Mouse (Mus musculus) stomach, adult 2 months (tissue): Measurements from ENCODE around the gene Cacna1e. TPM values are rescaled to one million over a fixed set of nuclear protein-coding genes. Genes with fewer than 3 reads are reported as not detected.

Source experiments
- polyA plus RNA-seq: library from polyadenylated mRNA; depleted of rRNA; stranded (reverse); fragments of >200 nt; gene quantifications from 2 replicates; pipeline ENCODE4 v1.2.3, GENCODE M21; 2012; rRNA removed

Cacna1e gene
- 0.13 and 0.32 TPM in 2 replicates for polyA plus RNA-seq

DNA sequence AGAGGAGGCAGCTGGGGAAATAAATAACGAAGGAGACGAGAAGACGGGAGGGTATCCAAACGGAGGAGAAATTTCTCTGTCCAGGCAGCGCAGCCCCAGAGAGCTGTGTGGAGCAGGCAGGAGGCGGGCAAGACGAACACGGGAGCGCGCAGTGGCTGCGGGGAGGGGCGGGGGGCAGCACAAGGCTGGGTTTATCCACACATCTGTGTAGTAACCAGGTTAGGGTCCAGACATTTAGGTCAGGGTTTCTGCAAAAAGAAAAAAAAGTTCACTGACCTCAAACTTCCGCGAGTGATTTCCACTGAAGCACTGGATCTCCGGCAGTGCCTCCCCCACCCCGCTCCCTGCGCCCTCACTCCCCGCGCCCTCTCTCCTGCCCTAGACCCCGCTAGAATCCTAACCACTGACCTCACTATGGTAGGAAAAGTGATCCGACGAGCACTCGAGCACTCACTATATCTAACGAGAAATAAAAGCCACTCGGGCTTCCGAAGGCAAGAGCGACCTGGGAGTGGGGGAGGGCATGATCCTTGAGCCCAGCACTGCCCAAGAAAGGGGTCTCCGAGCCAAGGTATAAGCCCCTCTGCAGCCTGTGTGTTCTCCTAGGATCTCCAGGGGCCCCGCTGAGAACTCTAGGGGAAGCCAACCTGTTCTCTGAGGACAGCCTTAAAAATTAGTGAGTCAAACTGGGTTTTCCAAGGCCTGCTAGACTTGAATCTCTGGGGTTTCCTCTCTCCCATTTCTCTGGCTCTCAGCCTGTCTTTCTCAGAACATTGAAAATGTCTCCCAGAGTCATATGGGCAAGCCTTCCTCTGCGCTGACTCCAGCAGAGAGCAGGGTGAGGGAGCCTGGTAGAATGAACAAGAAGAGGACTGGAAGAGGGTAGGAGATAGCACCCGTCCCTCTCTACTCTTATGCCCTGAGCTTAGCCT lies at the start of gene Cacna1e:
Gene Cacna1e (minus strand): TSS at position 227 of the 932 bp plus-strand sequence.

Other genes with a start within 250 kb of the Cacna1e start
- gene Ier5, start 215.1 kb upstream of the Cacna1e start, polyA plus RNA-seq: 8.6 and 18.0 TPM in 2 replicates